Mouse (Mus musculus) hindbrain, embryonic 12.5 days (tissue): ENCODE results near the gene Bckdha. TPM values are rescaled to one million over a fixed set of nuclear protein-coding genes. Genes with fewer than 3 reads are reported as not detected.

Experiments
- ATAC-seq: fragments of 200-750 bp; cut with Nextera tagmentation; 2 replicates; pipeline ENCODE4 v1.8.0; 2017; ENCODE audit warnings: moderate TSS enrichment; ENCODE audit not compliant: low FRiP score
- H3K27ac ChIP-seq: fragments of 300-500 bp; sonication (generic); 2 replicates; pipeline ENCODE4 v1.5.1; 2016; ENCODE audit warnings: mild to moderate bottlenecking
- H3K27me3 ChIP-seq: fragments of 300-500 bp; sonication (generic); 2 replicates; pipeline ENCODE4 v1.6.1; 2016; ENCODE audit warnings: mild to moderate bottlenecking
- H3K36me3 ChIP-seq: fragments of 300-500 bp; sonication (generic); 2 replicates; pipeline ENCODE4 v1.6.1; 2016; ENCODE audit warnings: mild to moderate bottlenecking
- H3K4me1 ChIP-seq: fragments of 300-500 bp; sonication (generic); 2 replicates; pipeline ENCODE4 v1.6.1; 2016
- H3K4me2 ChIP-seq: fragments of 300-500 bp; sonication (generic); replicated peaks from 2 replicates; pipeline ENCODE4 v1.6.1; 2016; ENCODE audit warnings: mild to moderate bottlenecking
- H3K4me3 ChIP-seq: fragments of 300-500 bp; sonication (generic); 2 replicates; pipeline ENCODE4 v1.5.1; 2016; ENCODE audit warnings: mild to moderate bottlenecking
- H3K9ac ChIP-seq: fragments of 300-500 bp; sonication (generic); 2 replicates; pipeline ENCODE4 v1.6.1; 2016; ENCODE audit warnings: mild to moderate bottlenecking, moderate library complexity
- H3K9me3 ChIP-seq: fragments of 300-500 bp; sonication (generic); replicated peaks from 2 replicates; pipeline ENCODE4 v1.6.1; 2016; ENCODE audit warnings: mild to moderate bottlenecking
- WGBS: fragments of 180-500 bp; shearing (Covaris S2); methylation state at CpG from one replicate; pipeline ENCODE4 v1.1.7; 2016; 5-methylcytosine and 5-hydroxymethylcytosine counted together
- polyA plus RNA-seq: library from polyadenylated mRNA; unstranded; fragments of >200 nt; fragmentation: Nextera tagmentation; extraction: Ambion mirVana; gene quantifications from 2 replicates; pipeline ENCODE4 v1.2.1, GENCODE M21; 2016

The Bckdha gene
- 44.6 and 45.4 TPM in 2 replicates for polyA plus RNA-seq

DNA sequence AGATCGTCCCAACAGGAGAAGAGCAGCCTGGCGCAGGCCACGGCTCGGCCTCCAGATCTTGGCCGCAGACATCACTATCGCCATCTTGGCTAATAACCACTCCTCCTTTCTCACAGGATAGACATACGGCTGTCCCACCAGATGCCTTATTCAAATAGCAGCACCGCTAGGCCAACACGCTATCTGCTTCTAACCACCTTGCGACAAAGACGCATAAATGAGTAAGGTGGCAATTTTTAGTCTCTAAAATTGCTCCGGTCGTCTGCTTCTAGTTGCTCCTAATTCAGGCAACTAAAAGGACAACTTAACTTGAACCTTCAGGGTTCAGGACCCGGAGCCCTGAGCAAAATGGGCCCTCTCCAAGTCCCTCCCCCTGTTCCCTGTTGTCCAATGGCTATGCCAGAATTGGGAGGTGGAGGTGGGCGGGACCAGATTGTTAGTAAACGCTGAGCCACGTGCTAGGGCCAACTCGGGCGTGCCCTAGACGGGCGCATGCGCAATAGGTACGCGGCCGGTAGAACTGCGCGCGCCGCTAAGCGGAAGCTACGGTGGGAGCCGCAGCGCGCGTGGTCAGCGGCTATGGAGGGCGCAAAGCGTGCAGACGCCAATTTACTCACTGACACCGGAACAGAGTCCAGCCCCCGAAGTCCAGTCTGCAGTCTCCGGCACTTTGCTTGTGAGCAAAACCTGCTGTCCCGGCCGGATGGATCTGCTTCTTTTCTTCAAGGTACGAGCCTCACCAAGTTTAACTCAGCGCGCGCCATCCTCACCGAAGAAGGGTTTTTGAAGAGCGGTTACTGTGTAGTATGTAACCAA, at the start of gene Bckdha, which contains the start of gene Exosc5:
Gene Bckdha, minus strand, starts transcription at position 325 of the 816 bp plus-strand sequence.
Gene Exosc5, plus strand, starts transcription at position 508 of the 816 bp plus-strand sequence.
- 0% methylated on average over 50 of the region's 50 CpGs for WGBS

DNA sequence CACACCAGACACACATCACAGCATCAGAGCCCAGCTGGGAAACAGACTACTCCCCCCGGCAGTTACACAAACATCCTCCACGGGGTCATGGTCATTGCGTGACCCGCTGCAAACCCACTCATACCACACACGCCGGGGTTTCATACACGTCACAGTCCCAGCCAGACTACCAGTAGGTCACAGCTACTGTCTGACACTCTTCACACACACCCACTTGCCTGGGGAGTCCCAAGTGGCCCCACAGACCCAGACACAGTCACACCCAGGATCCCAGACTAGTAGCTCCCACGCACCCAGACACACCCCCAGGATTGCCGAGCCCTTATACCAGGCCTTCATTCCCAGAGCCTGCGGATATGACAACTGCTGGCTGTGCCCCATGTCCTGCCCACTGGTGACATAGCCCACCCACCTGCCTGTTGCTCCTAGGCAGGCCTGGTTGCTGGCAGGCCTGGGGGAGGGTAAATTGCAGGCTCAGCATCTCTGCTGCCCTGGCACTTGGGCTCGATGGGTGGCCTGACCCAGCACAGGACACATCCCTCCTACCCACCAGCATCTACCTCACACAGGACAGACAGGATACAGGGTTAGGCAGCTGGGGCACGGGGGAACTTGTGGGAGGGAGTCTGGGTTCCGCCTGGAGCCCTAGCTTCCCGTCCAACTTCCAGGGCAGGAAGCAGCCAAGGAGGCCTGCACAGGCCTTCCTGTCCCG, 49.0 kb upstream of the Bckdha start:
- no peak overlapping the region for H3K4me3 ChIP-seq
- H3K4me1 ChIP-seq: peaks cover 47% of the 10 kb centered on the region
- H3K9ac ChIP-seq: 0 out of 2 replicates have a peak overlapping the region, but pooled peaks have one; percentile 18
- no peak for ATAC-seq
- no peaks in the 10 kb centered on the region for H3K9me3 ChIP-seq
- peaks cover 16% of the 10 kb centered on the region for H3K27me3 ChIP-seq
- WGBS: 55% methylated on average over 15 of the region's 15 CpGs
- no peak overlapping the region for H3K27ac ChIP-seq
- H3K4me2 ChIP-seq: no peak overlapping the region
- peaks cover 7% of the 10 kb centered on the region for H3K36me3 ChIP-seq

More for the DNA sequence above, at the start of gene Bckdha, which contains the start of gene Exosc5:
- H3K4me2 ChIP-seq: peak within 1 kb of the TSS; percentile 89
- peak within 1 kb of the TSS; percentile 69 for H3K9ac ChIP-seq
- H3K36me3 ChIP-seq: peaks cover 13% of the 10 kb centered on the region; the same call in 1 of the 2 replicates
- H3K27me3 ChIP-seq: no peaks in the 10 kb centered on the region
- peak within 1 kb of the TSS; percentile 70 for H3K4me3 ChIP-seq
- ATAC-seq: peak; percentile 98
- peak within 1 kb of the TSS; percentile 41; the same call in 1 of the 2 replicates for H3K27ac ChIP-seq
- no peaks in the 10 kb centered on the region for H3K9me3 ChIP-seq
- H3K4me1 ChIP-seq: peaks cover 25% of the 10 kb centered on the region

DNA sequence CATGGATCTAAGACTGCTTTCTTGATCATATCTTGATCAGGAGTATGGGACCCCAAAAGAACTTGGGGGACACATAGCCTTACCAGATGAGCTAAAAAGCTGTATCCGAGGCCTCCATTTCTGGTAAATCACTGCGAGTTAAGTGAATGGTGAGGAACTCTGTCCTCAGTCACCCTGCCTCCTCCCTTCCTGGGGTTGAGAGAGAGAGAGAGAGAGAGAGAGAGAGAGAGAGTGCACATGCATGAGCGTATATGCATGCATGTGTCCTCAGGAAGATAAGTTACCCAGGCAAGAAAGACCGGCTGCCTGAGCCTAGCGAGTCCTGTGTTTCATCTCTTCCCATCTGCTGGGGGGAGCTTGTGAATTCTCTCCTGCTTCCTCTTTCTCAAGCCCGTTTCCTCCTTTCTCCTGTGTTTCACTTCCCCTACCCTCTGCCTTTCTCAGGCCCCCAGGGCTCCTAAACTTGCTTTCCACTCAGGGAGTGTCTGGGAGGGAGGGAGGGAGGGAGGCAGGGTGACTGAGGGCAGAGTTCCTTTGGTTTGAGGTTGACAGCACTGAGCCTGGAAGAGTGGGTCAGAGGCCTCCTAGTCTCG, 47.9 kb upstream of the Bckdha start:
- Histone ChIP-seq H3K27me3 (peaks cover 16% of the 10 kb centered on the region), H3K4me2 (no peak overlapping the region), H3K9ac (0 out of 2 replicates have a peak overlapping the region, but pooled peaks have one; percentile 13), H3K4me1 (peaks cover 36% of the 10 kb centered on the region), H3K4me3 (no peak overlapping the region), H3K27ac (no peak overlapping the region), H3K9me3 (no peaks in the 10 kb centered on the region), H3K36me3 (no peaks in the 10 kb centered on the region)
- WGBS: 57% methylated on average over 7 of the region's 7 CpGs
- ATAC-seq: no peak

DNA sequence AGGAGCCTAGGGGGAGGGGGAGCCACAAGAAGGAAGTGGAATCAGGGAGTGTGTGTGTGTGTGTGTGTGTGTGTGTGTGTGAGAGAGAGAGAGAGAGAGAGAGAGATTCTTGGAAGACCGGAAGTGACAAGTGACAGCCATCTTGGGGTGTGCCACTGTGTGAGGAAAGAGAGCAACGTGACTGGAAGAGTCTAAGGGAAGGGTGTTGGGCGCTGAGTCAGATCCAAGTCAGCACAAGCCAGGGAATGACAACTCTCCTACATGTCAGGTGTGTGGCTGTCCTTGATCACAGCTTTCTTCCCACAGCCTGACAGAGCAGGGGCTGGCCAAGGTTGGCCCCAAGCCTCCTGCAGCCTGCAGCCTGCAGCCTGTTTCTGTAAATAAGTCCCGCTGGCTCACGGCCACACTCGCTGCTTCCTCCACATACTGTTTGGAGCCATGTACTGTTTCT, 47.0 kb upstream of the Bckdha start:
- Histone ChIP-seq H3K9me3 (peaks cover 2% of the 10 kb centered on the region; the same call in 1 of the 2 replicates), H3K27me3 (peaks cover 16% of the 10 kb centered on the region), H3K9ac (no peak overlapping the region), H3K4me2 (no peak overlapping the region), H3K36me3 (no peaks in the 10 kb centered on the region), H3K27ac (no peak overlapping the region), H3K4me1 (peaks cover 28% of the 10 kb centered on the region), H3K4me3 (no peak overlapping the region)
- 61% methylated on average over 6 of the region's 6 CpGs for WGBS
- no peak for ATAC-seq

DNA sequence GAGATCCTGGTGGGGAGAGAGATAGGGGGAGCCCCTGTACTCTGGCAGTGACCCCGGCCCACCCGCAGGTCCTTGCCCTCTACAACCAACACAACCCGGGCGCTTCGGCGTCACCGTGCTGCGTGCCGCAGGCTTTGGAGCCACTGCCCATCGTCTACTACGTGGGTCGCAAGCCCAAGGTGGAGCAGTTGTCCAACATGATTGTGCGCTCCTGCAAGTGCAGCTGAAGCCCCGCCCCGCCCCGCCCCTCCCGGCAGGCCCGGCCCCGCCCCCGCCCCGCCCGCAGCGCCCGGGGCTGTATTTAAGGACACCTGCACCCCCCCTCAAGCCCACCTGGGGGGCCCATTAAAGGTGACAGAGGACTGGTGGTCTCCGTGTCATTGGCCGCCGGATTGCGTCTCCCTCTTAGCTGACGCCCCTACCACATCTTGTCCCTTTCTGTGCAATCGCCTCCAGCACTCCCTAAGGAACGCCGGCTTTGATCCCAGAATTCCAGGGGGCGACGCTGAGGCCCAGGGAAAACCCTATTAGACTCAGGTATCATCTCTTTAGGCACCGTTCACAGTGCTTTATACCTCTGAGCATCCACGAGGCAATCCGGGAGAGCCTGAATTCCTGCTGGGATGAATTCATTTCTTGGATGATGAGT, 46.1 kb upstream of the Bckdha start:
- peak overlapping the region; percentile 61 for H3K9ac ChIP-seq
- ATAC-seq: peak; percentile 38; the same call in 1 of the 2 replicates
- peak overlapping the region; percentile 75 for H3K4me2 ChIP-seq
- H3K27ac ChIP-seq: no peak overlapping the region
- H3K27me3 ChIP-seq: peaks cover 16% of the 10 kb centered on the region
- peaks cover 6% of the 10 kb centered on the region; the same call in 1 of the 2 replicates for H3K9me3 ChIP-seq
- 3% methylated on average over 30 of the region's 37 CpGs for WGBS
- H3K4me1 ChIP-seq: peaks cover 18% of the 10 kb centered on the region
- H3K36me3 ChIP-seq: no peaks in the 10 kb centered on the region
- H3K4me3 ChIP-seq: peak overlapping the region; percentile 38

DNA sequence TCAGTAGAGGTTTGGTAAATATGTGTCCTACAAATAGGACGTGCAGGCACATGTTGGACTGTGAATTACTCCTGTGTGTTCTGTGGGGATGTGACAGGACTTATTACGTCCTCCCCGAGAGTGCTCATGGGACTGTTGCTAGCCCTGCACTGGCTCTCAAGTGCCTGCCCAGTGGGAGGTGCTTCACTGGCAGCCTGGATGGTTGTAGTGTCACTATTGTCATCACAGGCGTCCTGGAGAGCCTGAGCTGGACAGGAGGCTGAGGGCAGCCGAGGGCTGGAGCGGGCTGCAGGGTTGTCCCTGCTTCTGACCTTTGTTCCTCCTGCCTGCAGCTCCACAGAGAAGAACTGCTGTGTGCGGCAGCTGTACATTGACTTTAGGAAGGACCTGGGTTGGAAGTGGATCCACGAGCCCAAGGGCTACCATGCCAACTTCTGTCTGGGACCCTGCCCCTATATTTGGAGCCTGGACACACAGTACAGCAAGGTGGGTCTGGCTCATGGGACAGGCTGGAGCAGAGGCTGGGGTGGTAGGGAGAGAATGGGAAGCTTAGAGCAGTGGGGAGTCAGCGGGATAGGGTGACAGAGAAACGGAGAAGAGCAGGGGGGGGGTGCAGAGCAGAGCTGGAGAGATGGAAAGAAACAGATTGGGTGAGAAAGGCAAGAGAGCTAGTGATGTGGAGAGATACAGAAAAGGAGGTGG, 45.2 kb upstream of the Bckdha start:
- WGBS: 16% methylated on average over 10 of the region's 10 CpGs
- Histone ChIP-seq H3K4me3 (peak overlapping the region; percentile 38; the same call in 1 of the 2 replicates), H3K9ac (no peak overlapping the region; the same call in 1 of the 2 replicates), H3K27me3 (peaks cover 16% of the 10 kb centered on the region), H3K4me1 (peaks cover 15% of the 10 kb centered on the region; the same call in 1 of the 2 replicates), H3K36me3 (no peaks in the 10 kb centered on the region), H3K9me3 (peaks cover 6% of the 10 kb centered on the region; the same call in 1 of the 2 replicates), H3K27ac (no peak overlapping the region), H3K4me2 (peak overlapping the region; percentile 75)
- no peak for ATAC-seq

DNA sequence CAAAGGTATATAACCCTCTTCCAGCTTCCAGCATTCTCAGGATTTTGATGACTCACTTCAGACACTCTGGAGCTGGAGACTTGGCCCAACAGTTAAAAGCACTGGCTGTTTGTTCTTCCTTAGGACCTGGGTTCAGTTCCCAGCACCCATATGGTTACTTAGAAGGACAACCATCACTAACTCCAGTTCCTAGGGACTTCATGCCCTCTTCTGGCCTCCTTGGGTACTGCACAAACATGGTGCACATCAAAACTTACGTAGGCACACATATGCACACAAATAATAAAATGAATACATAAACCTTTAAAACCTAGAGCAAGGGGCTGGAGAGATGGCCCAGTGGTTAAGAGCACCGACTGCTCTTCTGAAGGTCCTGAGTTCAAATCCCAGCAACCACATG, 43.6 kb upstream of the Bckdha start:
- H3K4me3 ChIP-seq: no peak overlapping the region
- 92% methylated on average over 2 of the region's 2 CpGs for WGBS
- H3K4me2 ChIP-seq: no peak overlapping the region
- no peaks in the 10 kb centered on the region for H3K36me3 ChIP-seq
- ATAC-seq: no peak
- peaks cover 6% of the 10 kb centered on the region; the same call in 1 of the 2 replicates for H3K9me3 ChIP-seq
- peaks cover 16% of the 10 kb centered on the region for H3K27me3 ChIP-seq
- H3K9ac ChIP-seq: no peak overlapping the region
- peaks cover 11% of the 10 kb centered on the region; the same call in 1 of the 2 replicates for H3K4me1 ChIP-seq
- H3K27ac ChIP-seq: no peak overlapping the region

DNA sequence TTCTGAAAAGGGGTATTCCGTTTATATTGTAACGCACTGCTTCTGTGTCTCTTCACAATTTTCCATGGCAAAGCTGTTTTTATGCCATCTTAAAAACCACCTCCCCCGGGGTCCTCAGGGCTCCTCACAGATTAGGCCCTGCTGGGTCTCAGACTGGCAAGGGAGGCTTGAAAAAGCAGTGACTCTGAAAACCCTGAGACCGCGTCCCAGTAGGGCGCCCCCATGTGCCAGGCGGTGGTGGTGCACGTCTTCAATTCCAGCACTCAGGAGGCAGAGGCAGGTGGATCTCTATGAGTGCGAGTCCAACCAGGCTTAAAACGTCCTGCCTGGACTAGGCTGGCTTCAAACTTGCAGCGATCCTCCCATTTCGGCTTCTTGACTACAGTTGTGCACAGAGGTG, 42.0 kb upstream of the Bckdha start:
- H3K36me3 ChIP-seq: no peaks in the 10 kb centered on the region
- no peak overlapping the region for H3K4me2 ChIP-seq
- no peak overlapping the region for H3K27ac ChIP-seq
- 72% methylated on average over 12 of the region's 12 CpGs for WGBS
- H3K4me3 ChIP-seq: no peak overlapping the region
- peaks cover 16% of the 10 kb centered on the region for H3K27me3 ChIP-seq
- no peak for ATAC-seq
- no peak overlapping the region for H3K9ac ChIP-seq
- peaks cover 6% of the 10 kb centered on the region; the same call in 1 of the 2 replicates for H3K9me3 ChIP-seq
- H3K4me1 ChIP-seq: peaks cover 11% of the 10 kb centered on the region; the same call in 1 of the 2 replicates

DNA sequence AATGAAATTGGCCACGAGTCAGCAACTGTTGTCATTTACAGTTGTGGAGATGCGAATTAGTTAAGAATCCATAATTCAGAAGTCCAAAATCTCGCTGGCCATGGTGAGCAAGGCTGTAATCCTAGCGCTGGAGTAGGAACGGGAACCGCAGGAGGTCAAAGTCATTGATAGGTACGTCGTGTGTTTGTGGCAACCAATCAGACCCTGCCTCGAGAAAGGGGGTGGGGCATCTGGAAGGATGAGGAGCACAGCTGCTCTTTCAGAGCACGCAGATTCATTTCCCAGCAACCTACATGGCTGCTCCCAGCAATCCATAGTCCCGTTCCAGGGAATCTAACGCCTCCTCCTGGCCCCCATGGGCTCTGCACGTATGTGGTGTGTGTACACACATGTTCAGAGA, 41.1 kb upstream of the Bckdha start:
- H3K9ac ChIP-seq: no peak overlapping the region
- no peaks in the 10 kb centered on the region for H3K36me3 ChIP-seq
- no peak for ATAC-seq
- WGBS: 55% methylated on average over 13 of the region's 13 CpGs
- no peak overlapping the region for H3K27ac ChIP-seq
- H3K4me1 ChIP-seq: peaks cover 9% of the 10 kb centered on the region; the same call in 1 of the 2 replicates
- H3K27me3 ChIP-seq: peaks cover 16% of the 10 kb centered on the region
- H3K4me3 ChIP-seq: no peak overlapping the region
- no peak overlapping the region for H3K4me2 ChIP-seq
- H3K9me3 ChIP-seq: peaks cover 6% of the 10 kb centered on the region; the same call in 1 of the 2 replicates

DNA sequence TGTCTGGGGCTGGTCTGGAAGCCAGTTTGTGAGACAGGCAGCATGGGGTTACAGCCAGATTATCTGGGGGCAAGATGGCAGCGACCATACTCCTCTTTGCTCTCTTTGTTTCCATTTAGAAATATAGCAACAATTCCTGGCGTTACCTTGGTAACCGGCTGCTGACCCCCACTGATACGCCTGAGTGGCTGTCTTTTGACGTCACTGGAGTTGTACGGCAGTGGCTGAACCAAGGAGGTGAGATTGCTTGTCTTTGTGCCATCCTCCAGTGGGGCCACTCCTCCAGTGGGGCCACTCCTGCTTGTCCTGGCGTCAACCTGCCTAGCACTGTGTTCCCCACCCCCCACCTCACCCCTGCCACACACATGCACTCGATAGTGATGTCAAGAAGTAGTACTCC, 35.3 kb upstream of the Bckdha start:
- 43% methylated on average over 8 of the region's 8 CpGs for WGBS
- Histone ChIP-seq H3K9me3 (no peaks in the 10 kb centered on the region), H3K36me3 (no peaks in the 10 kb centered on the region), H3K4me1 (peaks cover 11% of the 10 kb centered on the region), H3K27me3 (peaks cover 36% of the 10 kb centered on the region), H3K4me2 (no peak overlapping the region), H3K9ac (no peak overlapping the region), H3K27ac (no peak overlapping the region), H3K4me3 (no peak overlapping the region)
- ATAC-seq: no peak

DNA sequence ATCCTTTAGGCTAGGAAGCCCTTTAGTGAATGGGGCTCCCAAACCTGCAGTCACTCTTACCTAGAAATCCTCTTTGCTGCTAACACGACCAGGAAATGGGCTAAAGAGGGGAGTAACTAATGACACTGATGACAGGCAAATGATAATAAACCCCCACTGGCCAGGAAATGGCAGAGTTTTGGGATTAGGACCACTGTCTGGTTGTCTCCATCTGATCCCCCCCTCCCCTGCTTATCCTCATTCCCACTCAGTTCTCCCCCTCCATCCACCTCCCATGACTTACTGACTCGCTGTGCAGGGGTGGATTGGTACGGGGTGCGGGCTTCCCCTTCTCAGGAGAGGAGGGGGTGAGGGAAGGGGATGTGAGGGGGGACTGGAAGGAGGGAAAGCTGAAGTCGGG, 31.3 kb upstream of the Bckdha start:
- H3K4me2 ChIP-seq: 0 out of 2 replicates have a peak overlapping the region, but pooled peaks have one; percentile 55

More for the DNA sequence above, 31.3 kb upstream of the Bckdha start:
- Histone ChIP-seq H3K9me3 (no peaks in the 10 kb centered on the region), H3K9ac (no peak overlapping the region), H3K4me1 (peaks cover 35% of the 10 kb centered on the region), H3K36me3 (no peaks in the 10 kb centered on the region), H3K4me3 (no peak overlapping the region), H3K27me3 (peaks cover 72% of the 10 kb centered on the region), H3K27ac (no peak overlapping the region)
- no peak for ATAC-seq
- 43% methylated on average over 5 of the region's 5 CpGs for WGBS
